Mouse (Mus musculus) left cerebral cortex, postnatal 25 days (tissue): ENCODE data around the gene Spry1. TPM values are rescaled to one million over a fixed set of nuclear protein-coding genes. Genes with fewer than 3 reads are reported as not detected.

Experiments
- DNase-seq, 2 experiments: peaks; one replicate each; pipeline ENCODE4 v3.0.0; 2022; ENCODE audit warnings: low spot score in 2 of 2, mixed read lengths in 1 of 2
- intact Hi-C: fragments of 180-260 bp; cut with DNase I; formaldehyde crosslinking; loops from one replicate; pipeline ENCODE4 v1.15.1; 2025
- total RNA-seq, 2 experiments: library from RNA; stranded (reverse); gene quantifications; 2 replicates each; pipeline ENCODE4 v1.2.3; 2021

The Spry1 gene
- total RNA-seq, 2 experiments from 2014 or later, result 12.0 to 12.2 TPM

DNA sequence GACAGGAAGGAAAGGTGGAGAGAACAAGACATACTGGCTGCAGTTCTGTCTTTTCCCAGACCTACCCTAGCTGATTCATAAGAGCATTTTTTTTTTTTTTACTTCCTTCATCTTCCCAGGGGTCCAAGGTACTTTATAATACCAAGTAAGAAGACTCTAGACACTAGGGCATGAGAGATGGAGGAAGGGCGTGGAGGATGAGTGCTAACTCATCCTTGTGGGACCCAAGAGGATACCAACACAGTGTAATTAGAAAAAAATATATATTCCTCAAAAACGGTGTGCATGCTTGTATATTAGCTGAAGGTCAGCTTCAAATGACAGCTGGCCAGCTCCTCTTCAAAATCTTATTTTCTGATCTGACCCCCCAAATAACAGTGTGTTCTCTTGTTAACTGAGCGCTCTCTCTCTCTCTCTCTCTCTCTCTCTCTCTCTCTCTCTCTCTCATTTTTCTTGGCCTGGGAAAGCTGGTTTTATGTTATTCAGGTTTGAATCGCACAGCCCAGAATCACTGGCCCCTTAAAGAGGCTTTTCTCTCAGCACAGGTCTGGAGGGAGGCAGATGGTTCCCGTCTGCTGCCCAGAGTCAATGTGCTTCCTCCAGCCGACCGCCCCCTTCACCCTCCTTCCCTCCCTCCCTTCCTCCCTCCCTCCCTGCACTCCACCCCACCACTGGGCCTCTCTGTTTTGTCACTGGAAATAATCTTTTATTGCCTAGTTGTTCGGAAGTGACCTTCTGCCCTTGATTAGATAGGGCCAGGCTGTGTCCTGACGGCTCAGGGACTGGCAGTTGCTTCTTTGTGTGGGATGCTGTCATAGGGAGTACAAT, 26.8 kb downstream of the Spry1 start:
- intact Hi-C loops, result no loop called here

DNA sequence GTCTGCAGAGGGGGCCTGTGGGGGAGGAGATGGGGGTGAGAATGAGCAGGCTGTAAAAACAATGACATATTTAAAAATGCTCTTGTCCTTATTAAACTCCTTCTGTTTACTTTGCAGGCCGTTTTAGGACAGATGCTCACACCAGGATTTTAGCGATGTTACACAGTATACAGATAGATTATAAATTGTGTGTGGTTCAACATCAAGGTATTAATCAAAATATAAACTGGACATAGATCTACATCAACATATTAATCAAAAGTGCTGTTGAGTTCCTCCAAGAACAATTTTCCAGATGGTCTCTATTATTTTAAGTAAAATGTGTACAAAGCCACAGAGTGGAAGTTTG, 27.3 kb downstream of the Spry1 start:
- DNase-seq, result no peak
- intact Hi-C loops, result no loop called here

More for the DNA sequence above, 26.8 kb downstream of the Spry1 start:
- DNase-seq, result no peak

DNA sequence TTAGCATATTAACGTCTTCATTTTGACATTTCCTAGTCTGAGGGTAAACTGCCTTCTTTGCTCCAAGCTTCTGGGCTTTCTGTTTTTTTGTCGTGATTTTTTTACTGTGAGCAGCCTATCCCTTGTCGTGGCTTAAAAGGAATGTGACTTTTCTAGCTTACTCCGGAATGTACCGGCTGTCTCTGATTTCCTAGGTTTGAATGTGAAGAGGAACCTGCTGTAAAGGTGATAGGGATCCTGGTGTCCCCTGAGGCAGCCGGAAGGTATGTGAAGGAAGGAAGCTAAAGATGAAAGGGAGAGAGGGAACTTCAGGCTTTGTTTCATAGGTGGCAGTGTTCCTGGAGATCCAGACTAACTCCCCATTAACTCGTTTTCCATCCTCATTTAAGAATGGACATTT, 28.0 kb downstream of the Spry1 start:
- no peak for DNase-seq
- intact Hi-C loops, result no loop called here

DNA sequence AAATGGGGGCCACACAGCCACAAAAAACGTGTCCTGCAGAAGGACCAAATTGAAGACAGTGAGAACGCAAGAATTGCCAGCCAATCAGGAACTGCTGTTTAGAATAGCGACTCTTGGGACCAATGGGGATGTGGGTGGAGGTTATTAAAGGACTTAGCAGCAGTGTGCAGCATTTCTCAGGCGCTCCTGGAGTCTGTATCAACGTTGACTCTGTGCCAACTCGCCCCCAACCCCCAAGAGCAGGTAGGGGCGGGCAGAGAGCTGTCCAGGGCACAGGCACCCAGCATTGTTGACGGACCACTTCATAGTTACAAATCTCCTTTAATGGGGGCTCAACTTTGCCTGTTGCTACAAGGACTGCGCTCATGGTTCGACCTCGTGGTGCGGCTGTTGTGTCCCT, 28.9 kb downstream of the Spry1 start:
- intact Hi-C loops, result no loop called here
- no peak for DNase-seq

DNA sequence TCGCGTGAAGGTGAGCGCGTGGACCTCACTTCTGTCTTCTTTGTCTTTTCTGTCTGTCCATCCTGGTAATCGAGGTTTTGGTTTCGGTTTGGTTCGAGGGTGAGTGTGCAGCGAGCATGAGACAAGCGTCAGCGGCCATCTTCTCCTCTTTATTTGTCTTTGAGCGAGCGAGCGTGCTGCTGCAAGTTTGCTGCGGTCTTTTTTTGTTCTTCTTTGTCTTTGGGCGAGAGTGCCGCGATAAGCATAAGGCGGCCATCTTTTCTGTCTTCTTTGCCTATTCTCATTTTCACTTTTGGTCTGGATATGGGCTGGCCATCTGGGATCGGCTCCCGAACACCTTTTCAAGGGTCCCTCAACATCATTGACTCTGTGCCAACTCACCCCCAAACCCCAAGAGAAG, 29.4 kb downstream of the Spry1 start:
- no peak for DNase-seq
- intact Hi-C loops, result no loop called here

DNA sequence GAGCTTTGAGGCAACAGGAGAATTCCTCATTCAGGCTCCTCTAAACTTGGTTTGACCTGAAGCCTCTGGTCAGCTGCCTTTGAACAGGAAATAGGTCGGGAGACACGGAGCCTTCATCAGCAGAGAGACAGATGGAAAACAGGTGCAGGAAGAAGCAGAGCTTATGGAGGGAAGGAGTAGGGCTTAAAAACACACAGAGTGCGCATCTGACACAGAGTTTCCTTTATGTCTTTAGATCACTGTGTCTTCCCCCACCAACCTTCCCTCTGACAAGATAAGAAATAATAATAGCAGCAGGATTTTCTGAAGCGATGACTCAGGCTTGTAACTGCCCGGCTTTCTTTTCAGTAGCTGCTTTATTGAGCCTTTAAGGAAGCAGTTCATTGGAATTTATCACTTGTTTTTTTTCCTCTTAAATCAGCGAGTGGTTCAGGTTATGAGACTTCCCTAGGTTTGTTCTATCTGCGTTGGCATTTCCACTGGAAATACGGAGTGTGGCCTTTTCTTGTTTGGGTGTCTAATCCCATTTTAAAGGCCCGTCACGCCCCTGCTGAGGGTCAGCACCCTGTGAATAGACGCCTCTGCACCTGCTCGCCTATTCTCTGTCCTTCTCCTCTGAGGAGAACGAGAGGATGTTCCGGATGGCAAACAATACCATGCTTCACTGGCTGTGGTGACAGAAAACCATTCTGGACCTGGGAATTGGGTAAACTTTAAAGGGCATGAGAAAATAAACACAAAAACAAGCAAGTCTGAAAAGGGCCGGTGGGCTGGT, 32.7 kb downstream of the Spry1 start:
- intact Hi-C loops, result no loop called here
- DNase-seq, result no peak

DNA sequence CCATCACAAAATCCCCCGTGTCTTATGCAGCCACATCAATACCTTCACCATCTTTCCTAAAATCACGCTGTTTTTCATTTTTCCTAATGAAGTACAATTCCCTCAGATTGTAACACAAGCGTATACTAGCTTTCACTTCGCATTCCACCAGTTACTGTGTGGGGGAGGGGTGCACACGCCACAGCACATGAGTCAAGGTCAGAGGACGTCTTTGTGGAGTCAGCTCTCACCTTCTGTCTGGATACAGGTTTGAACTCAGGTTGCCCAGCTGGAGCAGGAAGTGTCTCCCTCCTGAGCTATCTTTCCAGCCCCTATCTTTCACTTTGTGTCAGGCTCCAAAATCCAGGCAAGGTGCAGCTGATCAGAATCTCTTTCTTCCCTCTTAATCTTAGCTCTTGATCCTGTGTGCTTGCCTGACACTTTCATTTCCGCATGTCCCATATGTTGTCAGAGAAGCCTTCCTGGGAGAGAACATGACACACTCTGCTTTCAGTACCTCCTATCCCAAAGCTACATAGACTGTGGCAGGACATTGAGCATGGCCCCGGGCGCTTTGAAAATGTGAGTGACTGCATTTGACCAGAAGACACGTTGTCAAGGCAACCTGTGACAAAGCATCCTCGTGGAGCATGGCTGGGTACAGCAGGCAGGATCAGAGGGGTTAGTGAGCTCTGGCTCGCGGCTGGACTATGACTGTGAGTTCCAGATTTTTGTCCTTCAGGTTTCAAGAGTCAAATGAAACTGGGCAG, 33.9 kb downstream of the Spry1 start:
- no peak for DNase-seq
- intact Hi-C loops, result no loop called here

DNA sequence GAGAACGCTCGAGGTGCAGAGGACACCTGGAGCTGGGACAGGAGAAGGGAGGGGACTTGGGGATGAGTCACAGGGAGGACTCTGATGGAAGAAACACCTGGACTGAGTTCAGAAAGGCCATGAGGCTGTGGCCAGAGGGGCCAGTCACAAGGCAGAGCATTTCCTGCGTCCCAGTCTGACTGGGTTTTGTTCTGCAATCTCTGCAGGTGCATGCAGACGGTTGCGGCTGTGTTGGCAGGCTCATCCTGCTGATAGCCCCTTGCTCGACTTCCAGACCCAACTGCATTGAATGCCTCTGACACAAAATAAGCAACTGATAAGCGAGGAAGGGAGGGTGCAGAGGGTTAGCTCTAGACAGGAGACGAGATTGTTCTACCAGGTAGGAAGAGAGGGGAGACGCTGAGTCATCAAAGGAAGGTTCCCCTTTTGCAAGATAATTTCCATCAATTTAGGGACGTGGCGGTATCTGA, 35.3 kb downstream of the Spry1 start:
- intact Hi-C loops, result no loop called here
- no peak for DNase-seq

DNA sequence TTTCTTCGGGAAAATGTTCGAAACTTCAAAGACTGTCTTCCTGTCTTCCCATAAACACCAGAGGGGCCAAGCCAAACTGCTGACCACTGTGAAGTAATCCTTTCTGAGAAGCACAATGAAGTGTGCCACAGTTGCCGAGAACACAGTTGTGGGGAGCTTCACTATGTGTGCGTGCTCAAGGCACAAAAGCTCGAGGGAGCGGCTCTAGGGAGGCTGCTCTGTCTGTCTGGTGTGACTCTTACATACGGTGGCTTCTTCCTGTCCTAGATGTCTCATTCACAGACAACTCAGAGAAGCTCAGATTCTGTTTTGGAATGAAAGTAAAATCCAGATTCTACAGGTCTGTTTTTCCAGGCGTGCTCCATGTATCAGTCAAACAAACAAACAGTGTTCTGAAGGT, 36.5 kb downstream of the Spry1 start:
- no peak for DNase-seq
- intact Hi-C loops, result no loop called here

DNA sequence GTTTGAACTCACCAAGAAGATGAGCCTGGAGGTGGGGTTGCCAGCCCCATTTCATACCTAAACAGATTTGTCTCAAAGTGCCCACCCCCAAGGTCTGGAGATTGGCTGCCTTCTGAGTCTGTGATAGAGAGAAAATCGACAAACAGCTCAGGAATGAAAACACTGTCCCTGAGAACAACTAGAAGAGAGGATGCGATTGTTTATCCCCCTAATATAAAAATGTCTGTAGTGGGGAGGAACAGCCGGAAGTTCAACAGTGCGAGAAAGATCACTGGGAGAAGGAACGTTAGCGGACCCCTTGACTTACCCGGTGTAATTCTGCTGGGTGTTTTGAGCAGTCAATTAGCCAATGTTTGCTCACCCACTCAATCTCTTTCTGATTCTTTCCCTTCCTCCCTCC, 46.5 kb downstream of the Spry1 start:
- DNase-seq, result no peak
- intact Hi-C loops, result no loop called here

DNA sequence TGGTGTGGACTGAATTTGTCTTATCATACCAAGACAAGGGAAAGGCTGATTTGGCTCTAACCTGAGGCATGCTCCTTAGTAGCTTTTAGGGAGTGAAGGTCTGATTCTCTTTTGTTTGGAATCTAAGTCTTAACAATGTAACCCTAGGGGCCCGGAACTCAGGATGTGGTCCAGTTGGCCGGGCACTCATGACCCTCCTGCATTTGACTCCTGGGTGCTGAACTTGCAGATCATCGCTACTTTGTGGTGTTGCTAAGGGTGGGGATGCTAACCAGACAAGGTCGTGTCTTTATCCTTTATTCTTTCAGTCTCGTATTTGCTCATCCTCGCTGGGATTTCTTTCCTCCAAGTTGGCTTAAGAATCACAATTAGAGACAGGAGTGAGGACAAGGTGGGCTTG, 47.0 kb downstream of the Spry1 start:
- intact Hi-C loops, result loop anchor here (1.0 kb wide), 1 partner anchor 46 kb away; no protein-coding TSS in a partner anchor
- no peak for DNase-seq

DNA sequence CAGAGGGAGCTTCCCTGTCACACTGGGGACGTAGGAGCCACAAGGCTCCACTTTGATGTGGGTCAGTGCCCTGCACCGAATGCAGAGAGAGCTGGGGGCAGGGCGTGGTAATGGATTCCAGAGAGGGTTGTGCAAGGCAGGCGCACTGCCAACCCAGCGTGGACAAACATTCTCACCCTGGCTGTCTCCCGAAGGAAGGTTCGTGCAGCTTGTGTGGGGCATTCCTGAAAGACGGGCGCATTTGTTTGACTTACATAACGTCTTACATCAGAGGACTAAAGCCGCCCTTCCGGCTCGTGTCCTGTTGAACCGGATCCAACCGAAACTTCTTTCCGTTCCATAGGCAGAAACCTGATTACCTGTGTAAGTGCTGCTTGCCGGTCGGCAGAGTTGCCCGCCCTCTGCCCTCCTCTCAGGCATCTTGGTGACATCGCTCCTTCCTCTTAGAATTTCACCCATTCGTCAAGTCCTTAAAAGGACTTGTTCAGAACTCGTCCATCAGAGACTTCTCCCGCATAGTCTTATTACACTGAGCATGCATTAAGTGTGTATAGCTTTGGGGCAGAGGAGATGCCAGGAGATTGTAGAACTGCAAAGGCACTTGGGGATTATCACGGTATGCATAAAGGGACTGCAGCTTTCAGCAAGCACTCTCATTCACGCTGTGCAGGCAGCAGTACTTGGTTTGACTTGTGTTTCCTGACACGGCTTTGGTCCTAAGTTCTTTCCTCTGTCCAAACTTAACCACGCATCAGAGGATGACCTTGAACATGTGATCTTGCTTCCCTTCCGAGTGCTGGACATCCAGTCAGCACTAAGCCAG, 47.6 kb downstream of the Spry1 start:
- intact Hi-C loops, result loop anchor here (1.0 kb wide), 1 partner anchor 47 kb away; no protein-coding TSS in a partner anchor
- peak; percentile 56 to 72 for DNase-seq

DNA sequence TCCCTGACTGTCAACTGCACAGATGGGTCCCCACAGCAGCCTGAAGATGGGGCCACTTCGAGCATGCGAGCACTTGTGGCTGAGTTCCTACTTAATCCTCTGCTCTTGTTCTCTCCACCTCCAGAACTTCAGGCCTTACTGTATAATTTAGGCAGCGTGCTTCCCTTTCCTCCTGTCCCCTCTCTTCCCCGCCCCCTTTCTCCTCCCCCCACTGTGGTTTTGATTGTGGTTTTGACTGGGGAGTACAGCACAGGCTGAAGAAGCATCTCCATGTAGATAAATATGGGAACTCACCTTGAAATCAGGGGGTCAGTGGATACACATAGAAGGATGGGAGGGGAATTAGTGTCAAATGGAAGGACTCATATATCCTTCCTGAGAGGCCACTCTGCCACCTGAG, 53.2 kb downstream of the Spry1 start:
- no peak for DNase-seq
- intact Hi-C loops, result no loop called here

DNA sequence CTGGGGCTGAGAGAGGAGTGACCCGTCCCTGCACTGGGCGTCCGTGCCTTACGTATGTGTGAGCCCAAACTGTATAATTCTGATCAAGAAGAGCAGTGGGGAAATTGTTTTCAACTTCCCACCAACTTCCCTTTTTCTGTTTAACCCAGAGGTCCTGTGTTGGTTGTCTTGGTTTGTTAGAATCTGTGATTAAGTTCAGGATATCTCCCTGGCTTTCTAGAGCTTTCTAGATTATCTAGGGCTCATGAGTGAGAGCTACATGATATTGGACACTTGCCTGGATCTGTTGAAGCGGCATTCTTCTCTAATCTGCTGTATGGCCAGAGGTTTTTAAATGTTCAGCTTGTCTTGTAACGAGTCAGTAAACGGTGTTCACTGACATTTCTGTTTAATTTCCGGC, 53.8 kb downstream of the Spry1 start:
- intact Hi-C loops, result no loop called here
- DNase-seq, result no peak

Other genes starting within 250 kb of the Spry1 start
- 10 to 100 TPM; 21.1 to 21.5 TPM for gene Spata5, start 220.1 kb upstream of the Spry1 start, total RNA-seq
- gene Nudt6, start 219.7 kb upstream of the Spry1 start, total RNA-seq, result 1 to 10 TPM; 5.0 to 7.0 TPM
- 1 to 10 TPM; 3.3 to 3.4 TPM for gene Gm5148, start 84.5 kb downstream of the Spry1 start, total RNA-seq